Mouse (Mus musculus) hindbrain, embryonic 15.5 days (tissue): ENCODE measurements at regions not wholly inside any gene's neighbourhood (a gene's known extent, or its start where the extent isn't known, plus 50 kb on each side); places are given as distances from the start of the nearest gene placed in this dataset.
A peak's percentile ranks its signal among the peaks of the same experiment; 100 is the strongest.

ENCODE experiments used
- ATAC-seq: fragments of 200-750 bp; cut with Nextera tagmentation; 2 replicates; pipeline ENCODE4 v1.8.0; 2017; ENCODE audit warnings: low read depth, moderate number of reproducible peaks, moderate TSS enrichment; ENCODE audit not compliant: low FRiP score
- H3K27ac ChIP-seq: fragments of 300-500 bp; sonication (generic); replicated peaks from 2 replicates; pipeline ENCODE4 v1.5.1; 2015; ENCODE audit warnings: mild to moderate bottlenecking, inconsistent platforms
- H3K27me3 ChIP-seq: fragments of 300-500 bp; sonication (generic); 2 replicates; pipeline ENCODE4 v1.6.1; 2015; ENCODE audit warnings: control low read depth, inconsistent platforms
- H3K36me3 ChIP-seq: fragments of 300-500 bp; sonication (generic); 2 replicates; pipeline ENCODE4 v1.6.1; 2015; ENCODE audit warnings: control low read depth, inconsistent platforms
- H3K4me1 ChIP-seq: fragments of 300-500 bp; sonication (generic); replicated peaks from 2 replicates; pipeline ENCODE4 v1.6.1; 2015; ENCODE audit warnings: control low read depth, inconsistent platforms
- H3K4me2 ChIP-seq: fragments of 300-500 bp; sonication (generic); 2 replicates; pipeline ENCODE4 v1.6.1; 2015; ENCODE audit warnings: moderate library complexity, mild to moderate bottlenecking, inconsistent platforms
- H3K4me3 ChIP-seq: fragments of 300-500 bp; sonication (generic); 2 replicates; pipeline ENCODE4 v1.5.1; 2015; ENCODE audit warnings: mild to moderate bottlenecking, inconsistent platforms
- H3K9ac ChIP-seq: fragments of 300-500 bp; sonication (generic); 2 replicates; pipeline ENCODE4 v1.6.1; 2015; ENCODE audit warnings: inconsistent platforms
- H3K9me3 ChIP-seq: fragments of 300-500 bp; sonication (generic); 2 replicates; pipeline ENCODE4 v1.6.1; 2016; ENCODE audit warnings: control low read depth, inconsistent platforms
- WGBS: fragments of 180-500 bp; shearing (Covaris S2); methylation state at CpG from one replicate; pipeline ENCODE4 v1.1.7; 2015; 5-methylcytosine and 5-hydroxymethylcytosine counted together

- no peaks in the 10 kb centered on the region for H3K4me1 ChIP-seq
- WGBS = 69% methylated on average over 2 of the region's 2 CpGs
- no peak overlapping the region for H3K4me3 ChIP-seq
- H3K36me3 ChIP-seq = no peaks in the 10 kb centered on the region
- H3K27ac ChIP-seq = no peak overlapping the region
- H3K9me3 ChIP-seq = no peaks in the 10 kb centered on the region
- no peak overlapping the region for H3K4me2 ChIP-seq
- no peak for ATAC-seq
- H3K9ac ChIP-seq = no peak overlapping the region
- H3K27me3 ChIP-seq = no peaks in the 10 kb centered on the region
These were observed 656.8 kb downstream of the Htr1a start for GRCm38 (mm10) chr13:106100239-106100638.

- Histone ChIP-seq H3K36me3 (no peaks in the 10 kb centered on the region), H3K4me1 (no peaks in the 10 kb centered on the region), H3K27me3 (no peaks in the 10 kb centered on the region), H3K27ac (no peak overlapping the region), H3K9ac (no peak overlapping the region), H3K4me3 (no peak overlapping the region), H3K9me3 (no peaks in the 10 kb centered on the region), H3K4me2 (no peak overlapping the region)
- ATAC-seq = no peak
- 76% methylated on average over 2 of the region's 2 CpGs for WGBS
These were observed 698.7 kb downstream of the Htr1a start for GRCm38 (mm10) chr13:106142128-106142527.

GRCm38 (mm10) chr13:106166377-106166776, 722.9 kb downstream of the Htr1a start:
- no peak for ATAC-seq
- no peaks in the 10 kb centered on the region for H3K9me3 ChIP-seq
- H3K4me2 ChIP-seq = no peak overlapping the region
- no peaks in the 10 kb centered on the region for H3K36me3 ChIP-seq
- no peak overlapping the region for H3K27ac ChIP-seq
- no peaks in the 10 kb centered on the region for H3K4me1 ChIP-seq
- H3K27me3 ChIP-seq = no peaks in the 10 kb centered on the region
- no peak overlapping the region for H3K4me3 ChIP-seq
- H3K9ac ChIP-seq = no peak overlapping the region
- 67% methylated on average over 3 of the region's 3 CpGs for WGBS

- Histone ChIP-seq H3K4me1 (no peaks in the 10 kb centered on the region), H3K27me3 (no peaks in the 10 kb centered on the region), H3K9me3 (no peaks in the 10 kb centered on the region), H3K9ac (no peak overlapping the region), H3K4me2 (no peak overlapping the region), H3K4me3 (no peak overlapping the region), H3K36me3 (no peaks in the 10 kb centered on the region), H3K27ac (no peak overlapping the region)
- ATAC-seq = no peak
- 46% methylated on average over 4 of the region's 4 CpGs for WGBS
These were observed 729.9 kb downstream of the Htr1a start for GRCm38 (mm10) chr13:106173377-106173776.

- H3K4me2 ChIP-seq = no peak overlapping the region
- H3K4me1 ChIP-seq = no peaks in the 10 kb centered on the region
- ATAC-seq = peak; percentile 45; the same call in 1 of the 2 replicates
- no peaks in the 10 kb centered on the region for H3K36me3 ChIP-seq
- 89% methylated on average over 4 of the region's 4 CpGs for WGBS
- H3K27me3 ChIP-seq = no peaks in the 10 kb centered on the region
- no peaks in the 10 kb centered on the region for H3K9me3 ChIP-seq
- no peak overlapping the region for H3K4me3 ChIP-seq
- H3K27ac ChIP-seq = no peak overlapping the region
- H3K9ac ChIP-seq = no peak overlapping the region
These were observed 730.9 kb downstream of the Htr1a start for GRCm38 (mm10) chr13:106174321-106174720.

- Histone ChIP-seq H3K9ac (no peak overlapping the region), H3K27ac (no peak overlapping the region), H3K4me1 (no peaks in the 10 kb centered on the region), H3K4me2 (no peak overlapping the region), H3K27me3 (no peaks in the 10 kb centered on the region), H3K9me3 (no peaks in the 10 kb centered on the region), H3K4me3 (no peak overlapping the region), H3K36me3 (no peaks in the 10 kb centered on the region)
- no peak; the same call in 1 of the 2 replicates for ATAC-seq
- 42% methylated on average over 3 of the region's 3 CpGs for WGBS
These were observed 737.3 kb downstream of the Htr1a start for GRCm38 (mm10) chr13:106180734-106181133.
